Mouse (Mus musculus) fat pad, adult 2 months (tissue): ENCODE results near the gene Znrf4.

Experiments
- DNase-seq: peaks from one replicate; pipeline ENCODE4 v3.0.0-alpha.2; 2011; ENCODE audit warnings: low read depth, low spot score; ENCODE audit errors: extremely low read depth

Znrf4 gene

GRCm38 (mm10) chr17:56490438-56491152, 21.6 kb downstream of the Znrf4 start:
- no peak for DNase-seq

- DNase-seq: no peak
Observed at GRCm38 (mm10) chr17:56488028-56488427, 24.2 kb downstream of the Znrf4 start.

GRCm38 (mm10) chr17:56487441-56487888, 24.8 kb downstream of the Znrf4 start:
- no peak for DNase-seq

GRCm38 (mm10) chr17:56485926-56486325, 26.3 kb downstream of the Znrf4 start:
- no peak for DNase-seq

GRCm38 (mm10) chr17:56485118-56485517, 27.1 kb downstream of the Znrf4 start:
- no peak for DNase-seq

- DNase-seq: no peak
Observed at GRCm38 (mm10) chr17:56482671-56483070, 29.6 kb downstream of the Znrf4 start.

GRCm38 (mm10) chr17:56479358-56479757, 32.9 kb downstream of the Znrf4 start:
- no peak for DNase-seq

GRCm38 (mm10) chr17:56478191-56478611, 34.0 kb downstream of the Znrf4 start:
- DNase-seq: no peak

- DNase-seq: no peak
Observed at GRCm38 (mm10) chr17:56477191-56477818, 34.9 kb downstream of the Znrf4 start.

DNA sequence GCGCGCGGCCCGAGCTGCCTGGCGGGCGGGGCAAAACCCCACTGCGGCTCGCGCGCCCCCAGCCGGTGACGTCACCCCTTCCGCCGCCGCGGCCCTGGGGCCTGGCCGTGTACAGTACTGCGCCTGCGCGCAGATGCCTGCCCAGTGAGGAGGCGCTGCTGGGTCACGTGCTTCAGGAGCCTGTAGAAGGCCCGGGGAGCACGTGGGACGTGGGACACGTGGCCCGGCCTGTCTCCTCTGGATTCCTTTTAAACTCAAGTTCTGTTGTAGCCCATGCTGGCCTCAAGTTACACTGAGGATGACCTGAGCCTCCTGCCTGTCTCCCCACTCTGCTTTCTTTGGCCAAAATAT, 35.9 kb downstream of the Znrf4 start, which contains the start of gene Ptprs:
Ptprs (minus strand) TSS at position 82 of the 351 bp plus-strand sequence.
- DNase-seq: no peak

DNA sequence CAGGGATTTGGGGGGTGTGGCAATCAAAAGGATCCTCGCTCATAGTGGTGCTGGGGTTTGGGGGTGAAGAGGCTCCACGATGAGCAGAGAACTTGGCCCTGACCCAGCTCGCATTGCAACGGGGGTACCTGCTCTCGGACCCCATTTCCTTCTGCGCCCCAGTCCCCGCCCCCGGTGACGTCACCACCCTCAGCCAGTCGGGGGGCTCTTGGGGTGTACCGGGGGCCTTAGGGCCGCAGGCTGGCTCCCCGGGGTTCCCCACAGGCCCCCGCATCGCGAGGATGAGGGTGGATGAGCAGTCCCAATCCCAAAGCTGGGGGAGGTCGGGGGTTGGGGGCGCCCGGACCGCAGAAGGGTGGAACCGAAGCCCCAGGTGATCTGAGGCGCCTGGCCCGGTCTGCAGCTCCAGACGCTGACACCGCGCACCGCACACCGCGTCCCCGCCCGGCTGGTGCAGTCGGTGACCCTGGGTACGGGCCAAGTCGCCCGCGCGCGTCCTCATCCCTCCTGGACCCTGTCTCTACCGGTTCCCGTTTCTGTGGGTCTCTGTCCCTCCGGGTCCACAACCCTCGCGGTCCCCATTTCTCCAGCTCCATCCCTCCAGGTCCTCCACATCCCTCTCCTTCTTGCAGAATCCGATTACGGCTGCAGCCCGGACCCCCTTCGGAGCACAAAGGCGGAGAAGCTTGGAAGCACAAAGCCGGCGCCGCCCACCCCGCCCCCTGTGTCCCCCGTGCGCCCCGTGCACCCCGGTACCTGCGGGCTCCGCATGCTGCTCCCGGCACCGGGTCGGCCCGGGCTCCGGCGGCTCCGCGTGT, 36.4 kb downstream of the Znrf4 start:
- no peak for DNase-seq

- DNase-seq: no peak
Observed at GRCm38 (mm10) chr17:56474831-56475581, 37.2 kb downstream of the Znrf4 start.

GRCm38 (mm10) chr17:56474311-56474830, 37.9 kb downstream of the Znrf4 start:
- no peak for DNase-seq

DNA sequence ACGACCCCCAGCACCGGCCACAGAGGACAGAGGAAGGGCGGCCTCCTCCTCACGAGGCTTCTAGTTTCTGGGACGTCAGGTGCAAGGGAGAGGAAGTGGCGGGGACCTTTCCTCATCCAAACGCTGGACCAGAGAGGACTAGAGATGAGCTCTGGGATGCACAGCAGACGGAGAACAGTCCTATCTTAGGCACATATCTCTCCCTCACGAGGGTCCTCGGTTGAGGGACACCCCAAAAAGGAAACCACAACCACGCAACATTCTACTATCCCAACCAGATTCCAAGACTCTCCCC, 38.7 kb downstream of the Znrf4 start:
- no peak for DNase-seq

- DNase-seq: no peak
Observed at GRCm38 (mm10) chr17:56472733-56473610, 39.3 kb downstream of the Znrf4 start.

GRCm38 (mm10) chr17:56472121-56472520, 40.1 kb downstream of the Znrf4 start:
- no peak for DNase-seq

GRCm38 (mm10) chr17:56471136-56471535, 41.1 kb downstream of the Znrf4 start:
- DNase-seq: no peak

GRCm38 (mm10) chr17:56470571-56470970, 41.7 kb downstream of the Znrf4 start:
- DNase-seq: no peak

GRCm38 (mm10) chr17:56470001-56470436, 42.2 kb downstream of the Znrf4 start:
- DNase-seq: no peak

- DNase-seq: no peak
Observed at GRCm38 (mm10) chr17:56469275-56469674, 43.0 kb downstream of the Znrf4 start.
